8 mouse cellular contexts compared by ENCODE assay signal in the genomic region with DNA sequence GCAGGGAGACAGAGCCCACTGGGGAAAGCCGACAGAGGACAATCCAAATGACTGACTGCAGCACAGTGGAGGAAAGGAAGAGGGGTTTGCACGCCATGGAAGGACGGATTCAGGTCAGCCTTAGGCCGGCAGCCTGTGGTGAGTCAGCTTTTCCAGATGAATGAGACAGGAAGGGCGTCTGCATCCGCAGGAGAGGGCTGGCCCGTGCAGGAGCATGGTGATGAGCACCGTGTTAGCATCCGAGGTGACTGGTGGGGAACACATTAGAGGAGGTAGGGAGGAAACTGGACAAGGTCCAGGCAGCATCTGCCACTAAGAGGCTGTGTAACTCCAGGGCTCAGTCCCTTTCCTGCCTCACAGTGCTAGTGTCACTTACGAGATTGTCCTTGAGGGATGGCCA. TPM values are rescaled to one million over a fixed set of nuclear protein-coding genes. Genes with fewer than 3 reads are reported as not detected.
DNase-seq lines count a peak whose midpoint lies in the region.
"Had no signal": no experiment of that assay in that cellular context is flagged by ENCODE, and none has a peak within 500 bp of the region (broad histone marks: within the 10 kb centered on the region; RNA-seq: fewer than 3 reads in every experiment).

No protein-coding gene starts in this region.

- DNase-seq in R1 (ENCODE audit: low read depth, low spot score) = peak; percentile 70
- peak; percentile 55 for DNase-seq in adrenal gland, postnatal 25 days
- peak; percentile 53 to 57 for DNase-seq in heart, postnatal 10 days
- DNase-seq in kidney, postnatal 25 days = peak; percentile 46 to 82
- DNase-seq in left cerebral cortex, adult 9 months (ENCODE audit: low spot score in 2 of 2) = no peak
- no peak for DNase-seq in cerebellum, adult 8-10 months
- DNase-seq in right cerebral cortex, adult 18-20 months = no peak
- DNase-seq: midbrain, embryonic 14.5 days had no signal

- intact Hi-C loops in heart, postnatal 10 days (cut with DNase I) = no loop called here

RNA-seq across cellular contexts. Expression of a gene that starts 16.9 kb away (rescaled TPM):
- total RNA-seq in adrenal gland, postnatal 25 days (2021) = 54.1 and 63.6 TPM in 2 replicates
- total RNA-seq in heart, postnatal 10 days (2021) = 10 to 100 TPM; 42.1 to 42.3 TPM

RNA-seq across cellular contexts. Expression of a gene that starts 27.2 kb away (rescaled TPM):
- 50.9 and 66.0 TPM in 2 replicates for total RNA-seq in adrenal gland, postnatal 25 days (2021)
- 10 to 100 TPM; 48.6 to 60.9 TPM for total RNA-seq in heart, postnatal 10 days (2021)

Comparison
In these comparisons a context has a peak if more than half of its experiments do, and no peak if none do; other contexts are left out.
1. DNase-seq: peak in R1 (single experiment), adrenal gland, postnatal 25 days (single experiment), heart, postnatal 10 days (2 of 2) and kidney, postnatal 25 days (2 of 2); none in left cerebral cortex, adult 9 months (0 of 2), cerebellum, adult 8-10 months (single experiment) and right cerebral cortex, adult 18-20 months (single experiment).